Mouse (Mus musculus) splenic B cell, adult 2 months (primary cell): ENCODE data around the gene B3gnt2.

Experiments
- DNase-seq: peaks from one replicate; pipeline ENCODE4 v3.0.0-alpha.2; 2011; ENCODE audit warnings: low read depth, low spot score
- H3K27me3 ChIP-seq: 2 replicates; pipeline ENCODE4 v1.6.1; 2012; ENCODE audit warnings: mild to moderate bottlenecking, low read length, moderate library complexity, mixed read lengths; ENCODE audit not compliant: control insufficient read depth, poor library complexity, insufficient read depth, severe bottlenecking
- H3K36me3 ChIP-seq: 2 replicates; pipeline ENCODE4 v1.6.1; 2012; ENCODE audit warnings: mild to moderate bottlenecking, low read length, moderate library complexity, mixed read lengths; ENCODE audit not compliant: control insufficient read depth, poor library complexity, insufficient read depth, severe bottlenecking

Gene B3gnt2

GRCm38 (mm10) chr11:22860335-22861227, at the start of gene B3gnt2:
Gene B3gnt2 (minus strand): TSS chr11:22860961.
- no peaks in the 10 kb centered on the region for H3K27me3 ChIP-seq
- DNase-seq = peak; percentile 63
- H3K36me3 ChIP-seq = no peaks in the 10 kb centered on the region

- DNase-seq = no peak
- no peaks in the 10 kb centered on the region for H3K27me3 ChIP-seq
- no peaks in the 10 kb centered on the region for H3K36me3 ChIP-seq
These were observed 45.7 kb upstream of the B3gnt2 start for GRCm38 (mm10) chr11:22906453-22906865.

GRCm38 (mm10) chr11:22902923-22903322, 42.2 kb upstream of the B3gnt2 start:
- DNase-seq = no peak
- H3K27me3 ChIP-seq = no peaks in the 10 kb centered on the region
- no peaks in the 10 kb centered on the region for H3K36me3 ChIP-seq

GRCm38 (mm10) chr11:22900041-22900440, 39.3 kb upstream of the B3gnt2 start:
- Histone ChIP-seq H3K27me3 (no peaks in the 10 kb centered on the region), H3K36me3 (no peaks in the 10 kb centered on the region)
- no peak for DNase-seq

GRCm38 (mm10) chr11:22897642-22898041, 36.9 kb upstream of the B3gnt2 start:
- Histone ChIP-seq H3K27me3 (no peaks in the 10 kb centered on the region), H3K36me3 (no peaks in the 10 kb centered on the region)
- DNase-seq = no peak

GRCm38 (mm10) chr11:22897127-22897526, 36.4 kb upstream of the B3gnt2 start:
- Histone ChIP-seq H3K27me3 (no peaks in the 10 kb centered on the region), H3K36me3 (no peaks in the 10 kb centered on the region)
- no peak for DNase-seq

GRCm38 (mm10) chr11:22893075-22893474, 32.3 kb upstream of the B3gnt2 start:
- DNase-seq = no peak
- Histone ChIP-seq H3K36me3 (no peaks in the 10 kb centered on the region), H3K27me3 (no peaks in the 10 kb centered on the region; the same call in 1 of the 2 replicates)

GRCm38 (mm10) chr11:22892466-22892865, 31.7 kb upstream of the B3gnt2 start:
- peak; percentile 50 for DNase-seq
- no peaks in the 10 kb centered on the region; the same call in 1 of the 2 replicates for H3K27me3 ChIP-seq
- no peaks in the 10 kb centered on the region for H3K36me3 ChIP-seq

- DNase-seq = no peak
- H3K36me3 ChIP-seq = no peaks in the 10 kb centered on the region
- H3K27me3 ChIP-seq = no peaks in the 10 kb centered on the region; the same call in 1 of the 2 replicates
These were observed 31.1 kb upstream of the B3gnt2 start for GRCm38 (mm10) chr11:22891876-22892275.

- Histone ChIP-seq H3K27me3 (no peaks in the 10 kb centered on the region; the same call in 1 of the 2 replicates), H3K36me3 (no peaks in the 10 kb centered on the region)
- peak; percentile 41 for DNase-seq
These were observed 30.5 kb upstream of the B3gnt2 start for GRCm38 (mm10) chr11:22891242-22891641.

GRCm38 (mm10) chr11:22889224-22889623, 28.5 kb upstream of the B3gnt2 start:
- DNase-seq = no peak
- H3K36me3 ChIP-seq = no peaks in the 10 kb centered on the region
- H3K27me3 ChIP-seq = no peaks in the 10 kb centered on the region; the same call in 1 of the 2 replicates

- Histone ChIP-seq H3K27me3 (no peaks in the 10 kb centered on the region; the same call in 1 of the 2 replicates), H3K36me3 (no peaks in the 10 kb centered on the region)
- DNase-seq = no peak
These were observed 26.2 kb upstream of the B3gnt2 start for GRCm38 (mm10) chr11:22886991-22887390.

GRCm38 (mm10) chr11:22885350-22885749, 24.6 kb upstream of the B3gnt2 start:
- H3K27me3 ChIP-seq = no peaks in the 10 kb centered on the region; the same call in 1 of the 2 replicates
- DNase-seq = no peak

GRCm38 (mm10) chr11:22883676-22884075, 22.9 kb upstream of the B3gnt2 start:
- no peak for DNase-seq
- no peaks in the 10 kb centered on the region for H3K27me3 ChIP-seq
- no peaks in the 10 kb centered on the region for H3K36me3 ChIP-seq

More at GRCm38 (mm10) chr11:22885350-22885749, 24.6 kb upstream of the B3gnt2 start:
- no peaks in the 10 kb centered on the region for H3K36me3 ChIP-seq

- Histone ChIP-seq H3K36me3 (no peaks in the 10 kb centered on the region), H3K27me3 (no peaks in the 10 kb centered on the region)
- no peak for DNase-seq
These were observed 22.2 kb upstream of the B3gnt2 start for GRCm38 (mm10) chr11:22882926-22883325.
